Mouse (Mus musculus): ENCODE measurements around the gene 9430097D07Rik. TPM values are rescaled to one million over a fixed set of nuclear protein-coding genes. Genes with fewer than 3 reads are reported as not detected.

9430097D07Rik gene
- total RNA-seq, 2 experiments from 2014 or later, result 1.1 to 1.4 TPM

- intact Hi-C loops (cut with DNase I), result loop anchor here (5.0 kb wide), 1 partner anchor 51 kb away; no protein-coding TSS in a partner anchor
- no peak for DNase-seq (ENCODE audit: low spot score in 2 of 2)
These were observed 37.0 kb downstream of the 9430097D07Rik start for GRCm38 (mm10) chr2:32538461-32538860.

- intact Hi-C loops (cut with DNase I), result loop anchor here (2.0 to 5.0 kb wide), 2 partner anchors 29 to 51 kb away; no protein-coding TSS in a partner anchor
- DNase-seq (ENCODE audit: low spot score in 2 of 2), result no peak
These were observed 37.5 kb downstream of the 9430097D07Rik start for GRCm38 (mm10) chr2:32537941-32538340.

GRCm38 (mm10) chr2:32537360-32537905, 38.1 kb downstream of the 9430097D07Rik start:
- intact Hi-C loops (cut with DNase I), result loop anchor here (2.0 to 5.0 kb wide), 2 partner anchors 29 to 50 kb away; no protein-coding TSS in a partner anchor
- no peak for DNase-seq (ENCODE audit: low spot score in 2 of 2)

- intact Hi-C loops (cut with DNase I), result loop anchor here (2.0 to 5.0 kb wide), 2 partner anchors 30 to 49 kb away; no protein-coding TSS in a partner anchor
- peak; percentile 52 to 65 for DNase-seq (ENCODE audit: low spot score in 2 of 2)
These were observed 38.7 kb downstream of the 9430097D07Rik start for GRCm38 (mm10) chr2:32536634-32537359.

- intact Hi-C loops (cut with DNase I), result loop anchor here (2.0 to 5.0 kb wide), 2 partner anchors 31 to 49 kb away; no protein-coding TSS in a partner anchor
- DNase-seq (ENCODE audit: low spot score in 2 of 2), result no peak
These were observed 39.3 kb downstream of the 9430097D07Rik start for GRCm38 (mm10) chr2:32536086-32536633.

- intact Hi-C loops (cut with DNase I), result loop anchor here (5.0 kb wide), 1 partner anchor 48 kb away; no protein-coding TSS in a partner anchor
These were observed 39.9 kb downstream of the 9430097D07Rik start for GRCm38 (mm10) chr2:32535501-32535991.

GRCm38 (mm10) chr2:32534733-32535471, 40.6 kb downstream of the 9430097D07Rik start, which contains the start of gene Fam102a:
Gene Fam102a (plus strand): TSS chr2:32535332.
- intact Hi-C loops (cut with DNase I), result loop anchor here (5.0 kb wide), 1 partner anchor 48 kb away; no protein-coding TSS in a partner anchor
- peak; percentile 99 for DNase-seq (ENCODE audit: low spot score in 2 of 2)

More at GRCm38 (mm10) chr2:32535501-32535991, 39.9 kb downstream of the 9430097D07Rik start:
- peak in 1 of 2 experiments; percentile 66 for DNase-seq (ENCODE audit: low spot score in 2 of 2)

GRCm38 (mm10) chr2:32534061-32534732, 41.3 kb downstream of the 9430097D07Rik start:
- DNase-seq (ENCODE audit: low spot score in 2 of 2), result no peak
- intact Hi-C loops (cut with DNase I), result no loop called here

GRCm38 (mm10) chr2:32533163-32533562, 42.3 kb downstream of the 9430097D07Rik start:
- intact Hi-C loops (cut with DNase I), result no loop called here
- DNase-seq (ENCODE audit: low spot score in 2 of 2), result no peak

GRCm38 (mm10) chr2:32530479-32530878, 45.0 kb downstream of the 9430097D07Rik start:
- no peak for DNase-seq (ENCODE audit: low spot score in 2 of 2)
- intact Hi-C loops (cut with DNase I), result no loop called here

- intact Hi-C loops (cut with DNase I), result no loop called here
- no peak for DNase-seq (ENCODE audit: low spot score in 2 of 2)
These were observed 47.2 kb downstream of the 9430097D07Rik start for GRCm38 (mm10) chr2:32528326-32528725.

- intact Hi-C loops (cut with DNase I), result no loop called here
- DNase-seq (ENCODE audit: low spot score in 2 of 2), result no peak
These were observed 48.0 kb downstream of the 9430097D07Rik start for GRCm38 (mm10) chr2:32527468-32527966.

- intact Hi-C loops (cut with DNase I), result no loop called here
These were observed 49.7 kb downstream of the 9430097D07Rik start for GRCm38 (mm10) chr2:32525816-32526215.

GRCm38 (mm10) chr2:32524536-32525031, 50.9 kb downstream of the 9430097D07Rik start:
- intact Hi-C loops (cut with DNase I), result no loop called here
- DNase-seq (ENCODE audit: low spot score in 2 of 2), result no peak

More at GRCm38 (mm10) chr2:32525816-32526215, 49.7 kb downstream of the 9430097D07Rik start:
- DNase-seq (ENCODE audit: low spot score in 2 of 2), result no peak

Other genes starting within 250 kb of the 9430097D07Rik start
- gene Ciz1, start 223.4 kb downstream of the 9430097D07Rik start, total RNA-seq (2021), result 10 to 100 TPM; 60.4 to 97.8 TPM
- 1,000 to 10,000 TPM; 1,215 to 1,406 TPM for gene Dnm1, start 222.3 kb downstream of the 9430097D07Rik start, total RNA-seq (2021)
- 100 to 1,000 TPM; 312 to 437 TPM for gene 1110008P14Rik, start 193.7 kb downstream of the 9430097D07Rik start, total RNA-seq (2021)
- 1 to 10 TPM in 1 of 2 experiments, under 1 TPM in 1; 0.91 to 1.8 TPM for gene Lcn2, start 187.4 kb downstream of the 9430097D07Rik start, total RNA-seq (2021)
- gene Ptges2, start 179.8 kb downstream of the 9430097D07Rik start, total RNA-seq (2021), result 10 to 100 TPM; 40.6 to 54.8 TPM
- gene Naif1, start 125.2 kb downstream of the 9430097D07Rik start, total RNA-seq (2021), result 1 to 10 TPM; 3.9 TPM
- 10 to 100 TPM; 58.5 to 60.5 TPM for gene Slc25a25, start 124.2 kb downstream of the 9430097D07Rik start, total RNA-seq (2021)
- gene Fam102a, start 40.4 kb downstream of the 9430097D07Rik start, total RNA-seq (2021), result 10 to 100 TPM; 53.6 to 68.9 TPM
- 10 to 100 TPM; 74.8 to 77.0 TPM for gene Dpm2, start 4.8 kb downstream of the 9430097D07Rik start, total RNA-seq (2021)
- gene Pip5kl1, start 887 bp downstream of the 9430097D07Rik start, total RNA-seq (2021), result 10 to 100 TPM in 1 of 2 experiments, 1 to 10 TPM in 1; 9.2 to 11.7 TPM
- 10 to 100 TPM; 36.7 to 39.1 TPM for gene St6galnac4, start 11.4 kb upstream of the 9430097D07Rik start, total RNA-seq (2021)
- 100 to 1,000 TPM; 121 to 135 TPM for gene St6galnac6, start 24.0 kb upstream of the 9430097D07Rik start, total RNA-seq (2021)
- gene Ak1, start 46.1 kb upstream of the 9430097D07Rik start, total RNA-seq (2021), result 100 to 1,000 TPM; 152 to 173 TPM
- gene Eng, start 70.9 kb upstream of the 9430097D07Rik start, total RNA-seq (2021), result 10 to 100 TPM; 22.0 to 26.1 TPM
- gene Fpgs, start 128.5 kb upstream of the 9430097D07Rik start, total RNA-seq (2021), result 10 to 100 TPM in 1 of 2 experiments, 1 to 10 TPM in 1; 6.0 to 10.5 TPM
- gene Cdk9, start 137.4 kb upstream of the 9430097D07Rik start, total RNA-seq (2021), result 100 to 1,000 TPM; 105 to 117 TPM
- 10 to 100 TPM; 33.3 to 45.8 TPM for gene Sh2d3c, start 145.4 kb upstream of the 9430097D07Rik start, total RNA-seq (2021)
- 1 to 10 TPM; 2.5 to 3.2 TPM for gene 6330409D20Rik, start 165.3 kb upstream of the 9430097D07Rik start, total RNA-seq (2021)
- 10 to 100 TPM; 27.8 to 29.9 TPM for gene Tor2a, start 181.6 kb upstream of the 9430097D07Rik start, total RNA-seq (2021)
- gene Ttc16, start 199.9 kb upstream of the 9430097D07Rik start, total RNA-seq (2021), result under 1 TPM; 0.41 to 0.72 TPM
- 1 to 10 TPM; 7.2 to 9.2 TPM for gene Ptrh1, start 200.1 kb upstream of the 9430097D07Rik start, total RNA-seq (2021)
- under 1 TPM in 1 of 2 experiments, not detected in 1; 0.29 TPM for gene Cfap157, start 208.7 kb upstream of the 9430097D07Rik start, total RNA-seq (2021)